Mouse (Mus musculus) limb, embryonic 14.5 days (tissue): ENCODE measurements around the gene Rabl2. TPM values are rescaled to one million over a fixed set of nuclear protein-coding genes. Genes with fewer than 3 reads are reported as not detected.

Experiments
- ATAC-seq: fragments of 200-750 bp; cut with Nextera tagmentation; 2 replicates; pipeline ENCODE4 v1.8.0; 2017; ENCODE audit warnings: low read depth, moderate number of reproducible peaks, moderate TSS enrichment; ENCODE audit not compliant: low FRiP score
- DNase-seq: peaks from one replicate; pipeline ENCODE4 v3.0.0-alpha.2; 2015; ENCODE audit warnings: low spot score
- H3K27ac ChIP-seq: fragments of 300-500 bp; sonication (generic); replicated peaks from 2 replicates; pipeline ENCODE4 v1.5.1; 2014; ENCODE audit warnings: low read depth, mild to moderate bottlenecking, low read length, moderate library complexity, mixed read lengths
- H3K27me3 ChIP-seq: fragments of 300-500 bp; sonication (generic); 2 replicates; pipeline ENCODE4 v1.6.1; 2014; ENCODE audit warnings: low read length, mixed read lengths; ENCODE audit not compliant: control insufficient read depth, insufficient read depth
- H3K36me3 ChIP-seq: fragments of 300-500 bp; sonication (generic); 2 replicates; pipeline ENCODE4 v1.6.1; 2014; ENCODE audit warnings: mild to moderate bottlenecking, low read length, moderate library complexity, mixed read lengths; ENCODE audit not compliant: control insufficient read depth, insufficient read depth
- H3K4me1 ChIP-seq: fragments of 300-500 bp; sonication (generic); 2 replicates; pipeline ENCODE4 v1.6.1; 2014; ENCODE audit warnings: antibody characterized with exemption, low read length, mixed read lengths; ENCODE audit not compliant: control insufficient read depth, insufficient read depth
- H3K4me2 ChIP-seq: fragments of 300-500 bp; sonication (generic); replicated peaks from 2 replicates; pipeline ENCODE4 v1.6.1; 2014; ENCODE audit warnings: low read depth, mild to moderate bottlenecking, low read length, moderate library complexity; ENCODE audit not compliant: severe bottlenecking
- H3K4me3 ChIP-seq: fragments of 300-500 bp; sonication (generic); replicated peaks from 2 replicates; pipeline ENCODE4 v1.5.1; 2014; ENCODE audit warnings: low read length
- H3K9ac ChIP-seq: fragments of 300-500 bp; sonication (generic); 2 replicates; pipeline ENCODE4 v1.6.1; 2014; ENCODE audit warnings: mild to moderate bottlenecking, low read depth, low read length, moderate library complexity; ENCODE audit not compliant: severe bottlenecking
- H3K9me3 ChIP-seq: fragments of 300-500 bp; sonication (generic); 2 replicates; pipeline ENCODE4 v1.6.1; 2016; ENCODE audit warnings: low read length; ENCODE audit not compliant: control insufficient read depth
- POLR2A ChIP-seq: fragments of 200-500 bp; IDR thresholded peaks from 2 replicates; pipeline ENCODE4 v1.8.0; 2012; ENCODE audit warnings: inconsistent platforms, mild to moderate bottlenecking, moderate library complexity, borderline replicate concordance; ENCODE audit not compliant: insufficient read depth, insufficient read length; ENCODE audit errors: extremely low read depth
- WGBS: fragments of 180-500 bp; shearing (Covaris S2); extraction: QIAGEN DNeasy Blood & Tissue Kit; methylation state at CpG from one replicate; pipeline ENCODE4 v1.1.7; 2014; 5-methylcytosine and 5-hydroxymethylcytosine counted together
- polyA plus RNA-seq, 2 experiments: library from polyadenylated mRNA; depleted of rRNA in 1 of 2; stranded (reverse) in 1 of 2; unstranded in 1 of 2; fragments of >200 nt; fragmentation: Nextera tagmentation in 1 of 2; extraction: Ambion mirVana in 1 of 2; gene quantifications; 2 replicates each; pipeline versions ENCODE4 v1.2.1 to v1.2.3; 2012 to 2014

Gene Rabl2
- polyA plus RNA-seq (2012; rRNA removed) (69.2 and 69.6 TPM in 2 replicates), polyA plus RNA-seq (2014; fragmentation: Nextera tagmentation; extraction: Ambion mirVana) (42.4 and 51.1 TPM in 2 replicates)

DNA sequence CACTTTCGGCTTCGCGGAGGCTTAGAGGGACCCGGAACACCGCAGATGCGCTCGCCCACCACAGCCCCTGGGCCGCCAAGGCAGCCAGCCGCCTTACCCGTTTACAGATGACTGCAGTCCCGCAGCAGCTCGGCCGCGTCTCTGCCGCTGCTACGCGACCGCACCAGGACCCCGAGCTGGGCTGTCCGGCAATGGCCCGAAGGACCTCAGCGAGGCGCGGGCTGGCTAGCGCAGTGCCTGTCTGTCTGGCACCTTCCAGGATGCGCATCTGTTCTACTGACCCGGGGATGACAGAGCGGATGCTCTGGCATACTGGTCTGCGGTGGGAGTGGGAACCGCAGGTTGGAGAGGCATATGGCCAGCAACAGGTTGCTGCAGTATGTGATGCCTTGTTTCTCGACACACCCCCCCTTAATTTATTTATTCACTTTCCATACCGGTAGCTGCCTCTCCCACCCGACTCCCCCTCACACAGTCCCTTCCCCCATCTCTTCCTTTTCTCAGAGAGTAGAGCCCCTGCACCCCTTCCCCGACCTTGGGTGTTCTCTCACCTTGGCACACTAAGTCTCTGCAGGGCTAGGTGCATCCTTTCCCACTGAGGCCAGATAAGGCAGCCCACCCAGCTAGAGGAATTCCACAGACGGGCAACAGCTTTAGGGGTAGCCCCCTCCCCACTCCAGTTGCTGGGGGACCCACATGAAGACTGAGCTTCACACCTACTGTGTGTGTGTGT is at the start of gene Rabl2:
Rabl2 (minus strand) TSS at position 201 of the 733 bp plus-strand sequence.
- Histone ChIP-seq H3K27ac (0 out of 2 replicates have a peak within 1 kb of the TSS, but pooled peaks have one; percentile 9), H3K4me2 (peak within 1 kb of the TSS; percentile 82), H3K9me3 (no peaks in the 10 kb centered on the region), H3K4me1 (peaks cover 8% of the 10 kb centered on the region), H3K4me3 (peak within 1 kb of the TSS; percentile 70), H3K9ac (peak within 1 kb of the TSS; percentile 73), H3K27me3 (no peaks in the 10 kb centered on the region), H3K36me3 (peaks cover 11% of the 10 kb centered on the region; the same call in 1 of the 2 replicates)
- WGBS = 2% methylated on average over 35 of the region's 35 CpGs
- DNase-seq (peak; percentile 82), ATAC-seq (peak; percentile 95)
- no peak; the same call in 1 of the 2 replicates for TF ChIP-seq POLR2A

DNA sequence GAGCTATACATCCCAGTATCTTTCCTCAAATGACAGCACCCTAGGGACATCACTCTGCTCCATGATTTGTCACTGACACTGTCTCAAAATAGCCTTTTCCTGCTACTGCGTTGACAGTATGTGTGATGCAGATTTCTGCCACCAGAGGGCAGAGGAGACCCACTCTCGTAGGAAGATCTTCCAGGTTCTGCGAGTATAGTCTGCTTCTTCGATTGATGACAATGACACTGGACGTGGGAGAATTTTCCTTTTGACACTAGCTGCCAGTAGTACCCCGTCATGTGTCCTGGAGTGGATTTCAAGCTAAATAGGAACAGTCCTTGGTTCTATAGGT is 31.9 kb upstream of the Rabl2 start:
- WGBS = 13% methylated on average over 6 of the region's 6 CpGs
- no peak overlapping the region for H3K4me3 ChIP-seq
- ATAC-seq (no peak), DNase-seq (peak; percentile 81)
- H3K4me2 ChIP-seq = no peak overlapping the region
- no peaks in the 10 kb centered on the region for H3K27me3 ChIP-seq
- no peak for TF ChIP-seq POLR2A
- H3K27ac ChIP-seq = no peak overlapping the region
- no peaks in the 10 kb centered on the region for H3K9me3 ChIP-seq
- H3K9ac ChIP-seq = no peak overlapping the region
- no peaks in the 10 kb centered on the region for H3K36me3 ChIP-seq
- H3K4me1 ChIP-seq = no peaks in the 10 kb centered on the region

DNA sequence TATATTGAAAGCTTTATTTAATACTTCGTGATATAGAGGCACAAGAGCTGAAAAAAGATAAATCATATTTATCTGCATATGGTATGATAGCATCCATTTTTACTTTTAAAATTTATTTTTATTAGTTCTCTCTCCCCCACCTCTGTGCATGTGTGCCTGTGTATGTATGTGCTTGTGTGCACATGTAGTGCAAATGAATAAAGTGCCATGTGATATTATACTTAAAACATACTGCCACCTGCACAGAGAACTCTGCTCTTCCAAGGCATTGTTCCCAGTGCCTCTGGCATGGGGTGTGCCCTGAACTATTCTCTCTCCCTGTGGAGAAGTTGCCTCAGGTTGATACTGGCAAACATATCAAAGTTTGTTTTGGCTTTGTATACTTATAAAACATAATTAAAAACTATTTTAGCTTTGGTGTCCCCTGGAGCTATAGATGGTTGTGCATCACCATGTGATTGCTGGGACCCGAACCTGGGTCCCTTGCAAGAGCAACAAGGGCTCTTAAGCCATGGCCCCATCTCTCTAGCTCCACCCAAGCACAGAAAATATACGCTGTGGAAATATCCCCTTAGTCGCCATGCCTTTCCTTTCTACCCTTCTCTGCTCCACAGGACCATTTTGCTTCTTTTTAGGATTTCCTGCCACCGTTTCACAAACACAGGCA is 31.4 kb upstream of the Rabl2 start:
- Histone ChIP-seq H3K4me1 (no peaks in the 10 kb centered on the region), H3K4me2 (no peak overlapping the region), H3K9ac (no peak overlapping the region), H3K27me3 (no peaks in the 10 kb centered on the region), H3K27ac (no peak overlapping the region), H3K4me3 (no peak overlapping the region), H3K9me3 (no peaks in the 10 kb centered on the region), H3K36me3 (no peaks in the 10 kb centered on the region)
- 70% methylated on average over 5 of the region's 5 CpGs for WGBS
- no peak for TF ChIP-seq POLR2A
- ATAC-seq (no peak), DNase-seq (no peak)

DNA sequence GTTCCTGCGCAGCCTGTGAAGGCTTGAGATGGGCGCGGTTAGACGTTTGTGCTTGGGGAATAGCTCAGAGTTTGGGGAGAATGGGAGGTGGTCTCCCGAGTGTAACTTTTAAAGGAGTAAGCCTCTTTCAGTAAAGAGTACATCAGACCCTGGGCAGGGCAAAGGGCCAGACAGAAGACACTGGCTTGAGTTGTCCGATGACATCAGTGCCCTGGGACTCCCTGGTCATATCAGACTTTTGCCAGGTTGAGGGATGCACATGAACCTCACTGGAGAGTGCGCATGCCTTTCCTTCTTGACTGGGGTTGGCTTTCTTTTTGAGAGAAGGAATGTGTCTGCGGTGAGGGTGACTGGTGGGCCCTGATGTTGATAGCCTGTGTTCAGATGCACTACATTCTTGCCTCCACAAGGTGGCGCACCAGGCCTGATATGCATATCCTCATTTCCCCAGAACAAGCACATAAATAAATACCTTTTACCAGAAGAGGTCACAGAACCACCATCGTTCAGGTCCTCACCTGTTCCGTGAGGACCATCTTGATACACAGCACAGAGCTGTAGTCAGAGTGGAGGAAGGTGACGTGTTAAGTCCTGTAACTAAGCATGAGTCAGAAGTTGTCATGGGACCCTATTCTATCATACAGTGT is 30.7 kb upstream of the Rabl2 start:
- Histone ChIP-seq H3K27ac (no peak overlapping the region), H3K4me2 (no peak overlapping the region), H3K4me3 (no peak overlapping the region), H3K9ac (no peak overlapping the region), H3K36me3 (no peaks in the 10 kb centered on the region), H3K9me3 (no peaks in the 10 kb centered on the region), H3K4me1 (no peaks in the 10 kb centered on the region), H3K27me3 (no peaks in the 10 kb centered on the region)
- TF ChIP-seq POLR2A = no peak
- DNase-seq (peak; percentile 14), ATAC-seq (no peak)
- WGBS = 75% methylated on average over 12 of the region's 12 CpGs

DNA sequence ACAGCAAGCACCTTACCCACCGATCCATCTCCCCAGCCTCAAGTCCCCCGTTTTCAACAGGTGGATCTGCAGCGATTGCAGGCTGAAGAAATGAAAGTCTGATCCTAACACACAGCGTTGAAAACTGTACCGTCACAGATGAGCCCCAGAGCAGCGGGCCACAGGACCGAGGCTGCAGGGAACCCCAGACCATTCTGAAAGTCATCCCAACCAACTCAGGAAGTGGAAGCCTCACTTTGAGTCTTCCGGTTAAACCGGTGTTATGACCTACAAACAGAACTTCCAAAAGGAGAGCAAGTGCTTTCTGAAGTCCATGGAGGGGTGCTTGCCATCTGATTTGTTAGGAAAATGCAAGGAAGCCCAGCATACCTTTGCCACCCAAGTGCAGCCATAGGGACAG is 16.2 kb upstream of the Rabl2 start:
- DNase-seq (no peak), ATAC-seq (no peak)
- 80% methylated on average over 9 of the region's 9 CpGs for WGBS
- no peaks in the 10 kb centered on the region for H3K9me3 ChIP-seq
- H3K27me3 ChIP-seq = no peaks in the 10 kb centered on the region
- no peak for TF ChIP-seq POLR2A
- H3K4me2 ChIP-seq = no peak overlapping the region
- H3K36me3 ChIP-seq = no peaks in the 10 kb centered on the region
- H3K27ac ChIP-seq = no peak overlapping the region
- no peak overlapping the region for H3K4me3 ChIP-seq
- H3K9ac ChIP-seq = no peak overlapping the region
- H3K4me1 ChIP-seq = no peaks in the 10 kb centered on the region
